Mouse (Mus musculus): ENCODE measurements around the gene Gm20807. TPM values are rescaled to one million over a fixed set of nuclear protein-coding genes. Genes with fewer than 3 reads are reported as not detected.
"Not testable (repeated sequence)": the region's sequence is repeated elsewhere in the genome, so short reads cannot be mapped to it uniquely, and the experiment has no call there.

Gene Gm20807
- total RNA-seq (2021): not detected
- long read RNA-seq, experiment 1: 0 reads
- long read RNA-seq, experiment 2: 0 reads

DNA sequence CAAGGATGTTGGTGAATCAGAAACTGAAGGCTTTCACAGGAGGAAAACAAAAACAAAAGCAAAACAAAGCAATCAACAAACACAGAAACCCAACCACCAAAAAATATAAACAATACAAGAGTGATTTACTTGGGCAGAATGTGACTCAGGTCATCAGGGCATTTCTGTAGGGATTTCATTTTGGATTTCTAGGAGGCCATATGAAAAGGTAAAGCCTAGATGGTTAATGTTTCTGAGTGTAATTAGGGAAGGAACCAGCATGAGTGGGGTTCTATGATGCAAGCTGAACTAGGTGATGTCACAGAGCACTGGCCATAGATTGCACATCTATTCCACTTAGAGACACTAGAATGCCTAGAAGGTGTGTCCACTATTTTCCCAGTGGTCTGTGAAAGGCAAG lies at the start of gene Gm20807:
Gm20807 (plus strand) TSS at position 301 of the 400 bp plus-strand sequence.
- DNase-seq (ENCODE audit: low spot score in 2 of 2): not testable (repeated sequence)

Other genes with a start within 250 kb of the Gm20807 start
- gene Gm21891, start 90.6 kb downstream of the Gm20807 start, total RNA-seq (2021): not detected
- not detected for gene Gm21425, start 119.1 kb downstream of the Gm20807 start, total RNA-seq (2021)
- not detected for gene Gm21828, start 181.0 kb downstream of the Gm20807 start, total RNA-seq (2021)
- not detected for gene Gm21440, start 209.5 kb downstream of the Gm20807 start, total RNA-seq (2021)
- gene Gm21454, start 209.6 kb downstream of the Gm20807 start, total RNA-seq (2021): not detected

Measured in left cerebral cortex, adult 18-20 months (tissue).